Mouse (Mus musculus): ENCODE results near the gene Nr1i2. TPM values are rescaled to one million over a fixed set of nuclear protein-coding genes. Genes with fewer than 3 reads are reported as not detected.

Gene Nr1i2
- polyA plus RNA-seq, 1 experiment from 2014 or later = 12.1 TPM

- no peak overlapping the region for H3K4me2 ChIP-seq (replicated peaks)
- no peaks in the 10 kb centered on the region for H3K36me3 ChIP-seq
- no peak overlapping the region for H3K9ac ChIP-seq
- H3K4me1 ChIP-seq (replicated peaks) = 0 out of 2 replicates have a peak, but pooled peaks cover 3% of the 10 kb centered on the region
- no peaks in the 10 kb centered on the region for H3K9me3 ChIP-seq
- WGBS = 45% methylated on average over 5 of the region's 5 CpGs
- H3K27ac ChIP-seq = no peak overlapping the region
- no peak overlapping the region for H3K4me3 ChIP-seq (replicated peaks)
- H3K27me3 ChIP-seq (replicated peaks) = no peaks in the 10 kb centered on the region
- no peak for ATAC-seq
These were observed 12.6 kb upstream of the Nr1i2 start for GRCm38 (mm10) chr16:38307221-38307605.

GRCm38 (mm10) chr16:38306571-38307220 lies 12.1 kb upstream of the Nr1i2 start:
- H3K36me3 ChIP-seq = no peaks in the 10 kb centered on the region
- H3K9ac ChIP-seq = no peak overlapping the region
- no peaks in the 10 kb centered on the region for H3K27me3 ChIP-seq (replicated peaks)
- ATAC-seq = no peak
- WGBS = 46% methylated on average over 18 of the region's 18 CpGs
- no peak overlapping the region for H3K4me2 ChIP-seq (replicated peaks)
- H3K4me1 ChIP-seq (replicated peaks) = 0 out of 2 replicates have a peak, but pooled peaks cover 3% of the 10 kb centered on the region
- no peaks in the 10 kb centered on the region for H3K9me3 ChIP-seq
- no peak overlapping the region for H3K4me3 ChIP-seq (replicated peaks)
- H3K27ac ChIP-seq = no peak overlapping the region

GRCm38 (mm10) chr16:38304460-38305194 lies 10.0 kb upstream of the Nr1i2 start:
- no peak for ATAC-seq
- no peak overlapping the region for H3K4me3 ChIP-seq (replicated peaks)
- no peaks in the 10 kb centered on the region for H3K9me3 ChIP-seq
- WGBS = 64% methylated on average over 17 of the region's 17 CpGs
- no peaks in the 10 kb centered on the region for H3K36me3 ChIP-seq
- H3K4me1 ChIP-seq (replicated peaks) = 0 out of 2 replicates have a peak, but pooled peaks cover 3% of the 10 kb centered on the region
- no peak overlapping the region for H3K27ac ChIP-seq
- H3K4me2 ChIP-seq (replicated peaks) = no peak overlapping the region
- no peak overlapping the region for H3K9ac ChIP-seq
- no peaks in the 10 kb centered on the region for H3K27me3 ChIP-seq (replicated peaks)

GRCm38 (mm10) chr16:38302367-38302766 lies 7.7 kb upstream of the Nr1i2 start:
- no peak overlapping the region for H3K9ac ChIP-seq
- H3K27ac ChIP-seq = no peak overlapping the region
- WGBS = 87% methylated on average over 13 of the region's 13 CpGs
- ATAC-seq = no peak
- no peaks in the 10 kb centered on the region for H3K27me3 ChIP-seq (replicated peaks)
- H3K4me3 ChIP-seq (replicated peaks) = no peak overlapping the region
- H3K4me1 ChIP-seq (replicated peaks) = 0 out of 2 replicates have a peak, but pooled peaks cover 3% of the 10 kb centered on the region
- no peaks in the 10 kb centered on the region for H3K9me3 ChIP-seq
- no peaks in the 10 kb centered on the region for H3K36me3 ChIP-seq
- H3K4me2 ChIP-seq (replicated peaks) = no peak overlapping the region

- Histone ChIP-seq H3K27ac (no peak overlapping the region), H3K36me3 (no peaks in the 10 kb centered on the region), H3K4me1 (replicated peaks) (0 out of 2 replicates have a peak, but pooled peaks cover 4% of the 10 kb centered on the region), H3K9me3 (no peaks in the 10 kb centered on the region), H3K4me3 (replicated peaks) (no peak overlapping the region), H3K9ac (no peak overlapping the region), H3K27me3 (replicated peaks) (no peaks in the 10 kb centered on the region), H3K4me2 (replicated peaks) (no peak overlapping the region)
- 70% methylated on average over 6 of the region's 6 CpGs for WGBS
- no peak for ATAC-seq
These were observed 3.8 kb upstream of the Nr1i2 start for GRCm38 (mm10) chr16:38298410-38298809.

GRCm38 (mm10) chr16:38295349-38295930 lies 816 bp upstream of the Nr1i2 start:
- Histone ChIP-seq H3K4me1 (replicated peaks) (0 out of 2 replicates have a peak, but pooled peaks cover 4% of the 10 kb centered on the region), H3K9ac (no peak overlapping the region), H3K4me2 (replicated peaks) (peak overlapping the region; percentile 51), H3K4me3 (replicated peaks) (no peak overlapping the region), H3K27me3 (replicated peaks) (no peaks in the 10 kb centered on the region), H3K9me3 (no peaks in the 10 kb centered on the region), H3K27ac (peak overlapping the region; percentile 89), H3K36me3 (no peaks in the 10 kb centered on the region)
- peak; percentile 57 for ATAC-seq
- 33% methylated on average over 5 of the region's 5 CpGs for WGBS

- ATAC-seq = no peak
- Histone ChIP-seq H3K27me3 (replicated peaks) (no peaks in the 10 kb centered on the region), H3K9ac (no peak overlapping the region), H3K4me2 (replicated peaks) (no peak overlapping the region), H3K36me3 (no peaks in the 10 kb centered on the region), H3K27ac (no peak overlapping the region), H3K4me1 (replicated peaks) (peaks cover 15% of the 10 kb centered on the region), H3K4me3 (replicated peaks) (no peak overlapping the region), H3K9me3 (no peaks in the 10 kb centered on the region)
- 62% methylated on average over 2 of the region's 2 CpGs for WGBS
These were observed 4.5 kb downstream of the Nr1i2 start for GRCm38 (mm10) chr16:38290151-38290550.

GRCm38 (mm10) chr16:38288851-38289250 lies 5.8 kb downstream of the Nr1i2 start:
- Histone ChIP-seq H3K27me3 (replicated peaks) (no peaks in the 10 kb centered on the region), H3K9ac (no peak overlapping the region), H3K4me3 (replicated peaks) (no peak overlapping the region), H3K4me2 (replicated peaks) (no peak overlapping the region), H3K9me3 (no peaks in the 10 kb centered on the region), H3K27ac (no peak overlapping the region), H3K36me3 (no peaks in the 10 kb centered on the region), H3K4me1 (replicated peaks) (peaks cover 15% of the 10 kb centered on the region)
- WGBS = 23% methylated on average over 6 of the region's 6 CpGs
- no peak for ATAC-seq

GRCm38 (mm10) chr16:38287762-38288161 lies 6.9 kb downstream of the Nr1i2 start:
- no peak for ATAC-seq
- no peaks in the 10 kb centered on the region for H3K9me3 ChIP-seq
- peaks cover 18% of the 10 kb centered on the region for H3K4me1 ChIP-seq (replicated peaks)
- no peak overlapping the region for H3K27ac ChIP-seq
- H3K27me3 ChIP-seq (replicated peaks) = no peaks in the 10 kb centered on the region
- no peak overlapping the region for H3K9ac ChIP-seq
- 79% methylated on average over 3 of the region's 3 CpGs for WGBS
- 0 out of 2 replicates have a peak overlapping the region, but pooled peaks have one; percentile 3 for H3K4me2 ChIP-seq (replicated peaks)
- no peaks in the 10 kb centered on the region for H3K36me3 ChIP-seq
- no peak overlapping the region for H3K4me3 ChIP-seq (replicated peaks)

GRCm38 (mm10) chr16:38287357-38287756 lies 7.3 kb downstream of the Nr1i2 start:
- H3K9me3 ChIP-seq = no peaks in the 10 kb centered on the region
- no peaks in the 10 kb centered on the region for H3K27me3 ChIP-seq (replicated peaks)
- ATAC-seq = no peak
- H3K4me2 ChIP-seq (replicated peaks) = no peak overlapping the region
- H3K27ac ChIP-seq = no peak overlapping the region
- no peaks in the 10 kb centered on the region for H3K36me3 ChIP-seq
- WGBS = 46% methylated on average over 6 of the region's 6 CpGs
- H3K9ac ChIP-seq = no peak overlapping the region
- H3K4me1 ChIP-seq (replicated peaks) = peaks cover 18% of the 10 kb centered on the region
- H3K4me3 ChIP-seq (replicated peaks) = no peak overlapping the region

- Histone ChIP-seq H3K27me3 (replicated peaks) (no peaks in the 10 kb centered on the region), H3K4me3 (replicated peaks) (no peak overlapping the region), H3K27ac (no peak overlapping the region), H3K4me2 (replicated peaks) (no peak overlapping the region), H3K4me1 (replicated peaks) (peaks cover 18% of the 10 kb centered on the region), H3K36me3 (no peaks in the 10 kb centered on the region), H3K9ac (no peak overlapping the region), H3K9me3 (no peaks in the 10 kb centered on the region)
- ATAC-seq = no peak
- 38% methylated on average over 4 of the region's 4 CpGs for WGBS
These were observed 8.1 kb downstream of the Nr1i2 start for GRCm38 (mm10) chr16:38286541-38286940.

- Histone ChIP-seq H3K4me2 (replicated peaks) (no peak overlapping the region), H3K36me3 (no peaks in the 10 kb centered on the region), H3K9me3 (no peaks in the 10 kb centered on the region), H3K27me3 (replicated peaks) (no peaks in the 10 kb centered on the region), H3K4me1 (replicated peaks) (peaks cover 18% of the 10 kb centered on the region), H3K9ac (no peak overlapping the region), H3K4me3 (replicated peaks) (no peak overlapping the region), H3K27ac (no peak overlapping the region)
- no peak for ATAC-seq
- 72% methylated on average over 7 of the region's 7 CpGs for WGBS
These were observed 8.8 kb downstream of the Nr1i2 start for GRCm38 (mm10) chr16:38285801-38286200.
